Mouse (Mus musculus): ENCODE data around the gene Cd40. TPM values are rescaled to one million over a fixed set of nuclear protein-coding genes. Genes with fewer than 3 reads are reported as not detected.

Gene Cd40
- polyA plus RNA-seq, 1 experiment = 52.1 TPM

DNA sequence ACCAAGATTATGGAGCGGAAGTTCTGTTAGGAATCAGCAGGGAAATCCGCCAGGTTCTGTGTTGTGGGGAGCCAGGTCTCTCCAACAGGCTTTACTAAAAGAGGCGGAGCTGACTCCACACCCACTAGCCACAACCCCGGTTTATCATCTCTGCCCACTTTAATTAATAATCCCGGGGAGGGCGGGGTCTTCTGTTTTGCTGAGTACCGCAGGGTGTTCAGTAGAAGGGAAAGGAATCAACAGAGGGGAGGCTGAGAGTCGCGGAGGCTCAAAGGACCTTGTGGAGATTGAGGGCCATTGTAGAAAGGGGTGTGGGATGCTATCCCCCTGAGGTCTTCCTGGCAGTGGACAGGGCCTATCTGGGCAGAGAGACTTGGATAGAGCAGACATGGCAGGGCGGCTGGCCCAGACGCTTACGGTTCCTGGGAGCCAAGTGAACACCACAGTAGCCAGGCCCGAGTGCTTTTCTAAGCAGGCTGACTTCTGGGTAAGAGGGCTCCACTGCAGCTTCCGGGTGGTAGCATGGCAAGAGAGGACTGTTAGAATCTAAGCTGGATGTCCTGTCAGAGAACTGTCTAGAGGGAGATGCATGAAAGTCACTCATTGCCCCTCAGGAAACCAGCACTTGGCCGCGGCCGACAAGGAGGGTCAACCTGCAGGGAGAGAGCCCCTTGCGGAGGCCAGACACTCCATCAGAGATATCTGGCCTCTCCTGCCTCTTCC lies 4.4 kb upstream of the Cd40 start:
- H3K36me3 ChIP-seq (ENCODE audit: control insufficient read depth, insufficient read depth, low read length) = no peaks in the 10 kb centered on the region
- no peak for DNase-seq
- WGBS = 83% methylated on average over 18 of the region's 18 CpGs
- peaks cover 8% of the 10 kb centered on the region; the same call in 1 of the 2 replicates for H3K27me3 ChIP-seq (ENCODE audit: control insufficient read depth, insufficient read depth, low read length)
- H3K27ac ChIP-seq (ENCODE audit: control insufficient read depth, insufficient read depth, low read length) = no peak overlapping the region
- TF ChIP-seq CTCF (IDR thresholded peaks at IDR 0.05; ENCODE audit: borderline replicate concordance, control insufficient read depth, extremely low read depth, insufficient read depth, low read length, poor library complexity) = no peak
- no peak for TF ChIP-seq POLR2A (IDR thresholded peaks at IDR 0.05; ENCODE audit: control insufficient read depth, extremely low read depth, insufficient read depth, low read length, poor library complexity)
- peaks cover 7% of the 10 kb centered on the region for H3K4me1 ChIP-seq (replicated peaks; ENCODE audit: control insufficient read depth, insufficient read depth, low read length)
- H3K4me3 ChIP-seq (ENCODE audit: control insufficient read depth, insufficient read depth, low read length) = no peak overlapping the region

- WGBS = 56% methylated on average over 11 of the region's 11 CpGs
- Histone ChIP-seq H3K36me3 (ENCODE audit: control insufficient read depth, insufficient read depth, low read length) (no peaks in the 10 kb centered on the region), H3K4me3 (ENCODE audit: control insufficient read depth, insufficient read depth, low read length) (no peak overlapping the region), H3K4me1 (replicated peaks; ENCODE audit: control insufficient read depth, insufficient read depth, low read length) (peaks cover 7% of the 10 kb centered on the region), H3K27ac (ENCODE audit: control insufficient read depth, insufficient read depth, low read length) (no peak overlapping the region), H3K27me3 (ENCODE audit: control insufficient read depth, insufficient read depth, low read length) (peaks cover 9% of the 10 kb centered on the region; the same call in 1 of the 2 replicates)
- TF ChIP-seq CTCF (IDR thresholded peaks at IDR 0.05; ENCODE audit: borderline replicate concordance, control insufficient read depth, extremely low read depth, insufficient read depth, low read length, poor library complexity) (no peak), POLR2A (IDR thresholded peaks at IDR 0.05; ENCODE audit: control insufficient read depth, extremely low read depth, insufficient read depth, low read length, poor library complexity) (no peak)
- no peak for DNase-seq
Measured at GRCm38 (mm10) chr2:165051566-165051965, 3.9 kb upstream of the Cd40 start.

GRCm38 (mm10) chr2:165055905-165056304 lies 478 bp downstream of the Cd40 start:
- Histone ChIP-seq H3K4me3 (ENCODE audit: control insufficient read depth, insufficient read depth, low read length) (peak overlapping the region; percentile 23), H3K27me3 (ENCODE audit: control insufficient read depth, insufficient read depth, low read length) (peaks cover 9% of the 10 kb centered on the region), H3K4me1 (replicated peaks; ENCODE audit: control insufficient read depth, insufficient read depth, low read length) (peaks cover 7% of the 10 kb centered on the region), H3K36me3 (ENCODE audit: control insufficient read depth, insufficient read depth, low read length) (no peaks in the 10 kb centered on the region), H3K27ac (ENCODE audit: control insufficient read depth, insufficient read depth, low read length) (no peak overlapping the region)
- WGBS = 1% methylated on average over 7 of the region's 7 CpGs
- TF ChIP-seq POLR2A (IDR thresholded peaks at IDR 0.05; ENCODE audit: control insufficient read depth, extremely low read depth, insufficient read depth, low read length, poor library complexity) (no peak), CTCF (IDR thresholded peaks at IDR 0.05; ENCODE audit: borderline replicate concordance, control insufficient read depth, extremely low read depth, insufficient read depth, low read length, poor library complexity) (no peak)
- no peak for DNase-seq

- 45% methylated on average over 14 of the region's 14 CpGs for WGBS
- Histone ChIP-seq H3K4me1 (replicated peaks; ENCODE audit: control insufficient read depth, insufficient read depth, low read length) (peaks cover 7% of the 10 kb centered on the region), H3K27ac (ENCODE audit: control insufficient read depth, insufficient read depth, low read length) (no peak overlapping the region), H3K4me3 (ENCODE audit: control insufficient read depth, insufficient read depth, low read length) (no peak overlapping the region), H3K27me3 (ENCODE audit: control insufficient read depth, insufficient read depth, low read length) (peaks cover 6% of the 10 kb centered on the region), H3K36me3 (ENCODE audit: control insufficient read depth, insufficient read depth, low read length) (no peaks in the 10 kb centered on the region)
- no peak for DNase-seq
- TF ChIP-seq CTCF (IDR thresholded peaks at IDR 0.05; ENCODE audit: borderline replicate concordance, control insufficient read depth, extremely low read depth, insufficient read depth, low read length, poor library complexity) (no peak), POLR2A (IDR thresholded peaks at IDR 0.05; ENCODE audit: control insufficient read depth, extremely low read depth, insufficient read depth, low read length, poor library complexity) (no peak)
Measured at GRCm38 (mm10) chr2:165056377-165057085, 1.1 kb downstream of the Cd40 start.

DNA sequence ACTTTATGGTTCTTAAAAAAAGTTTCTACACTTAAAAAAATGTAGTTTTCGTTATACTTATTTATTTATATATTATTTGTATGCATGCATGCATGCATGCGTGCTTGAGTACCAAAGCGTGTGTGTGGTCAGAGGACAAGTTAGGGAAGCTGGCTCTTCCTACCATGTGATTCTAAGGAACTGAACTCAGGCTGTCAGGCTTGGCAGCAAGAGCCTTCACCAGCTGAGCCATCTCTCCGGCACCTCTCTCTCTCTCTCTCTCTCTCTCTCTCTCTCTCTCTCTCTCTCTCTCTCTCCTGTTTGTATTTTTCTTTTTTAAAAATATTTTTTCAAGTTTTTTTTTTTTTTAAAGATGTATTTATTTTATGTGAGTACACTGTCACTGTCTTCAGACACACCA lies 4.5 kb downstream of the Cd40 start:
- Histone ChIP-seq H3K4me1 (replicated peaks; ENCODE audit: control insufficient read depth, insufficient read depth, low read length) (peaks cover 6% of the 10 kb centered on the region), H3K27ac (ENCODE audit: control insufficient read depth, insufficient read depth, low read length) (no peak overlapping the region), H3K27me3 (ENCODE audit: control insufficient read depth, insufficient read depth, low read length) (peaks cover 5% of the 10 kb centered on the region), H3K36me3 (ENCODE audit: control insufficient read depth, insufficient read depth, low read length) (no peaks in the 10 kb centered on the region), H3K4me3 (ENCODE audit: control insufficient read depth, insufficient read depth, low read length) (no peak overlapping the region)
- DNase-seq = no peak
- TF ChIP-seq POLR2A (IDR thresholded peaks at IDR 0.05; ENCODE audit: control insufficient read depth, extremely low read depth, insufficient read depth, low read length, poor library complexity) (no peak), CTCF (IDR thresholded peaks at IDR 0.05; ENCODE audit: borderline replicate concordance, control insufficient read depth, extremely low read depth, insufficient read depth, low read length, poor library complexity) (no peak)
- WGBS = 93% methylated on average over 4 of the region's 4 CpGs

DNA sequence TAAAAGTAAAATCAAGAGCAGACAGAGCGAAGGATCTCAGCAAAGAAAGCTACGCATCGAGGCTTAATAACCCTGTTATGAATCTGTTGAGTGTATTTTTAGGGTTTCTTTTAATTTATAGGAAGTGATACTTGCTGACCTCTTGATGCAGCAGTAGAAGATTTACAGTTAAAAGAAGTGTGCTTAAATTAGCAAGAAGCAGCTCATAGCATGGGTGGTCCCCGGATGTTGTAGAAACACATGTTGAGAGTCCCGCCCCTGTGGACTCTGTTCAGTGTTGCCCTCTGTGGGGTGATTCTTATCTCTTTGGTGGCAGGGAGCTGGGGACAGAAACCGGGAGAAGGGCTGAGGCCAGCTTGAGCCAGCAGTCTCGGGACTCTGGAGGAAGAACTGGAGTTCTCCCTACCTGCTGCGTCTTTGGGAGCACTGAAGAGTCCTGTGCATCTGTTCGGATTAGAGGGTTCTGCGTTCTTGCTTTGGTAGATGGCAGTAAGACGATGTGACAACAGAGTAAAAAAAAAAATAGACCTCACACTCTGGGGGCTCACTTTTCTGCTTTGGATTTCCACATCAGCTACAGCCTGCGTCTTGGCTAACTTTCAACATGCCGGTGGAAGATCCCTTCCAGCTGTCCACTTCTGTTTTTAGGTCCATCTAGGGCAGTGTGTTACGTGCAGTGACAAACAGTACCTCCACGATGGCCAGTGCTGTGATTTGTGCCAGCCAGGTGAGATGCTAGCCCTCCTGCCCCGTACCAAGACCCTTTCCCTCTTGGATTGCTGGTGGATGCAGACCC lies 6.4 kb downstream of the Cd40 start:
- 72% methylated on average over 16 of the region's 16 CpGs for WGBS
- no peak for DNase-seq
- no peaks in the 10 kb centered on the region for H3K36me3 ChIP-seq (ENCODE audit: control insufficient read depth, insufficient read depth, low read length)
- H3K27ac ChIP-seq (ENCODE audit: control insufficient read depth, insufficient read depth, low read length) = no peak overlapping the region
- no peaks in the 10 kb centered on the region for H3K4me1 ChIP-seq (replicated peaks; ENCODE audit: control insufficient read depth, insufficient read depth, low read length)
- TF ChIP-seq CTCF (IDR thresholded peaks at IDR 0.05; ENCODE audit: borderline replicate concordance, control insufficient read depth, extremely low read depth, insufficient read depth, low read length, poor library complexity) = no peak
- H3K27me3 ChIP-seq (ENCODE audit: control insufficient read depth, insufficient read depth, low read length) = no peaks in the 10 kb centered on the region; the same call in none of the 2 replicates
- no peak overlapping the region for H3K4me3 ChIP-seq (ENCODE audit: control insufficient read depth, insufficient read depth, low read length)

Data from thymus, adult 2 months (tissue).